Comparison of ENCODE assay signal across 11 mouse cellular contexts in the genomic region with DNA sequence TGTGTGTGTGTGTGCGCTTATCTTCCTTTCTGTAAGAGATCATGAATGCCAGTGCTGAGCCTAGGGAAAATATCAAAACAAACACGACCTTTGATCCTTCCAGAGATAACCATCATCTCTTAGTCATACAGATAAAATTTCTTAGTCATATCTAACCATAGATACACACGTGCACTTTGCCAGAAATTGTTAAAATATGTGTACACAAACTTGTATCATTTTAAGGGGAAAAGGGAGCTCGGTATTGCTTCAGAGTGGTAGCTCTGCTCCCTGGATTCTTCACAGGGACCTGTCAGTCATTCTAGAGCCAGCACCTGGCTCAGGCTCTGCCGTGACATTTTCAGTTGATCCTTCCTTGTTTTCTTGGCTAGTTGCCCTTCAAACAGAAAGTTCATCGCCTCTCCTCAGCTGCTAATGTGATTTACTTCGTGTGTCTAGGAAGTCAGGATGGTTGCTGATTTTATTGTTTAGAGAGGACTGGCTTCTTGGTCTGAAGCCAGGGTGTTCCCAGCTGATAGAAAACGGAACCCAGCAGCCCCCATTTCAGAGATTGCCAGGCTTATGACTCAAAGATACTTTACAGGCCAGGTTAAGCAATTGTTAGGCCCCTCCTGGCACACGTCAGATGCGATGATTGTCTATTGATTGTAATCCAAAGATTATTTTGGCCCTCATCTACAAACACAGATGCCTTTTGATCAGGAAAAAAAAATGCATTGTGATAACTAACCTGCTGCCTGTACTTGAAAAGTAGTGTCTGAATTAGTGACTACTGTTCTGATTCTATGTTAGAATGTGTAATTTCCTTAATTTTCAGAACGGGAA. TPM values are rescaled to one million over a fixed set of nuclear protein-coding genes. Genes with fewer than 3 reads are reported as not detected.
A peak's percentile ranks its signal among the peaks of the same experiment; 100 is the strongest.
DNase-seq lines count a peak whose midpoint lies in the region; ATAC-seq and TF ChIP-seq lines count a peak whose summit lies in the region.
"Had no signal": no experiment of that assay in that cellular context is flagged by ENCODE, and none has a peak within 500 bp of the region (broad histone marks: within the 10 kb centered on the region; RNA-seq: fewer than 3 reads in every experiment).

No protein-coding gene starts in this region.

- H3K9me3 ChIP-seq in lung, postnatal 0 days (ENCODE audit: low read length), result no peaks in the 10 kb centered on the region
- H3K9me3 ChIP-seq: stomach, embryonic 15.5 days had no signal

- peak overlapping the region; percentile 85 for H3K27ac ChIP-seq in gastrocnemius, adult 2 months
- H3K27ac ChIP-seq in lung, postnatal 0 days (ENCODE audit: low read length), result peak overlapping the region; percentile 47; the same call in 1 of the 2 replicates
- H3K27ac ChIP-seq: stomach, embryonic 15.5 days had no signal

- H3K4me2 ChIP-seq in lung, postnatal 0 days (replicated peaks; ENCODE audit: low read depth, low read length), result peak overlapping the region; percentile 19; the same call in 1 of the 2 replicates
- H3K4me2 ChIP-seq: stomach, embryonic 15.5 days had no signal

- no peak overlapping the region for H3K9ac ChIP-seq in lung, postnatal 0 days (replicated peaks; ENCODE audit: low read depth)
- H3K9ac ChIP-seq: stomach, embryonic 15.5 days had no signal

- H3K4me3 ChIP-seq in gastrocnemius, adult 2 months, result peak overlapping the region; percentile 55
- no peak overlapping the region for H3K4me3 ChIP-seq in lung, postnatal 0 days (ENCODE audit: low read depth, low read length)
- H3K4me3 ChIP-seq: erythroblast, embryonic 14.5 days; stomach, embryonic 15.5 days had no signal

- peak; percentile 66 for ATAC-seq in lung, postnatal 0 days
- no peak for ATAC-seq in frontal cortex, adult (ENCODE audit: low TSS enrichment)

- TF ChIP-seq EP300 in lung, postnatal 0 days (IDR thresholded peaks at IDR 0.05), result peak; percentile 74

- WGBS in lung, postnatal 0 days, result 16% methylated on average over 11 of the region's 11 CpGs

- peak; percentile 45 for DNase-seq in embryo, embryonic 10 days (ENCODE audit: low spot score)
- DNase-seq in embryo, embryonic 9.5 days (ENCODE audit: extremely low spot score), result no peak
- peak; percentile 75 for DNase-seq in NIH3T3 (ENCODE audit: low read depth)
- peak; percentile 76 for DNase-seq in gastrocnemius, adult 2 months
- peak; percentile 79 for DNase-seq in induced T-regulatory cell, adult 2 months (ENCODE audit: low read depth)
- peak; percentile 80 for DNase-seq in lung, postnatal 0 days (ENCODE audit: low spot score)
- DNase-seq in layer of hippocampus, adult 9-11 months, result no peak

- no peak for TF ChIP-seq CTCF in gastrocnemius, adult 2 months (IDR thresholded peaks at IDR 0.05)
- TF ChIP-seq CTCF in lung, postnatal 0 days (IDR thresholded peaks at IDR 0.05), result no peak

- H3K4me1 ChIP-seq in lung, postnatal 0 days (ENCODE audit: insufficient read depth, low read depth, low read length), result peaks cover 30% of the 10 kb centered on the region

- intact Hi-C loops in gastrocnemius, adult 2 months (cut with DNase I), result loop anchor here (1.0 to 5.0 kb wide), 2 partner anchors 15 to 36 kb away; no protein-coding TSS in a partner anchor

- H3K27me3 ChIP-seq in lung, postnatal 0 days (replicated peaks; ENCODE audit: insufficient read depth, low read length), result no peaks in the 10 kb centered on the region
- H3K27me3 ChIP-seq: CH12.LX; stomach, embryonic 15.5 days had no signal

- H3K36me3 ChIP-seq in lung, postnatal 0 days (ENCODE audit: insufficient read depth, low read length), result no peaks in the 10 kb centered on the region
- H3K36me3 ChIP-seq: stomach, embryonic 15.5 days had no signal

RNA-seq across cellular contexts. Expression of a gene that starts 49.6 kb away (rescaled TPM):
- 1 to 10 TPM; 2.3 to 4.3 TPM for total RNA-seq in gastrocnemius, adult 2 months (2021)
- polyA plus RNA-seq in lung, postnatal 0 days (2015; fragmentation: Nextera tagmentation; extraction: Ambion mirVana), result 8.7 and 8.8 TPM in 2 replicates
- total RNA-seq: CH12.LX had no signal

Comparison
In these comparisons a context has a peak if more than half of its experiments do, and no peak if none do; other contexts are left out.
1. DNase-seq: peak in embryo, embryonic 10 days (single experiment), NIH3T3 (single experiment), gastrocnemius, adult 2 months (single experiment), induced T-regulatory cell, adult 2 months (single experiment) and lung, postnatal 0 days (single experiment); none in embryo, embryonic 9.5 days (single experiment) and layer of hippocampus, adult 9-11 months (single experiment).